Mouse (Mus musculus) midbrain, embryonic 16.5 days (tissue): ENCODE results near the gene Limch1. TPM values are rescaled to one million over a fixed set of nuclear protein-coding genes. Genes with fewer than 3 reads are reported as not detected.

ENCODE experiments used
- ATAC-seq: fragments of 200-750 bp; cut with Nextera tagmentation; 2 replicates; pipeline ENCODE4 v1.8.0; 2017; ENCODE audit warnings: moderate TSS enrichment
- H3K27ac ChIP-seq: fragments of 300-500 bp; sonication (generic); 2 replicates; pipeline ENCODE4 v1.5.1; 2014; ENCODE audit warnings: mild to moderate bottlenecking, low read length, mixed read lengths
- H3K27me3 ChIP-seq: fragments of 300-500 bp; sonication (generic); 2 replicates; pipeline ENCODE4 v1.6.1; 2014; ENCODE audit warnings: low read depth, low read length, mixed read lengths; ENCODE audit not compliant: control insufficient read depth, insufficient read depth
- H3K36me3 ChIP-seq: fragments of 300-500 bp; sonication (generic); 2 replicates; pipeline ENCODE4 v1.6.1; 2014; ENCODE audit warnings: mild to moderate bottlenecking, low read length, moderate library complexity, mixed read lengths; ENCODE audit not compliant: control insufficient read depth, insufficient read depth
- H3K4me1 ChIP-seq: fragments of 300-500 bp; sonication (generic); 2 replicates; pipeline ENCODE4 v1.6.1; 2014; ENCODE audit warnings: mild to moderate bottlenecking, low read length, mixed read lengths; ENCODE audit not compliant: control insufficient read depth, insufficient read depth
- H3K4me2 ChIP-seq: fragments of 300-500 bp; sonication (generic); 2 replicates; pipeline ENCODE4 v1.6.1; 2014; ENCODE audit warnings: mild to moderate bottlenecking, low read length, mixed read lengths
- H3K4me3 ChIP-seq: fragments of 300-500 bp; sonication (generic); 2 replicates; pipeline ENCODE4 v1.5.1; 2014; ENCODE audit warnings: low read depth, mild to moderate bottlenecking, low read length, moderate library complexity, mixed read lengths
- H3K9ac ChIP-seq: fragments of 300-500 bp; sonication (generic); 2 replicates; pipeline ENCODE4 v1.6.1; 2014; ENCODE audit warnings: low read depth, low read length, mixed read lengths
- H3K9me3 ChIP-seq: fragments of 300-500 bp; sonication (generic); replicated peaks from 2 replicates; pipeline ENCODE4 v1.6.1; 2014; ENCODE audit warnings: mild to moderate bottlenecking, low read length, mixed read lengths; ENCODE audit not compliant: control insufficient read depth, poor library complexity, severe bottlenecking
- WGBS: fragments of 180-500 bp; shearing (Covaris S2); extraction: QIAGEN DNeasy Blood & Tissue Kit; methylation state at CpG from one replicate; pipeline ENCODE4 v1.1.7; 2014; 5-methylcytosine and 5-hydroxymethylcytosine counted together
- polyA plus RNA-seq: library from polyadenylated mRNA; unstranded; fragments of >200 nt; fragmentation: Nextera tagmentation; extraction: Ambion mirVana; gene quantifications from 2 replicates; pipeline ENCODE4 v1.2.1, GENCODE M21; 2015

The Limch1 gene
- polyA plus RNA-seq, 1 experiment from 2014 or later = 48.8 TPM

- H3K4me1 ChIP-seq = 0 out of 2 replicates have a peak, but pooled peaks cover 4% of the 10 kb centered on the region
- 22% methylated on average over 4 of the region's 4 CpGs for WGBS
- H3K27ac ChIP-seq = no peak overlapping the region
- H3K27me3 ChIP-seq = no peaks in the 10 kb centered on the region
- no peak overlapping the region for H3K4me3 ChIP-seq
- H3K9ac ChIP-seq = no peak overlapping the region
- no peaks in the 10 kb centered on the region for H3K36me3 ChIP-seq
- no peak for ATAC-seq
- no peak overlapping the region for H3K4me2 ChIP-seq
- no peaks in the 10 kb centered on the region for H3K9me3 ChIP-seq
Observed at GRCm38 (mm10) chr5:66768034-66768433, 22.4 kb downstream of the Limch1 start.

GRCm38 (mm10) chr5:66769070-66769469 lies 23.4 kb downstream of the Limch1 start:
- no peak overlapping the region for H3K9ac ChIP-seq
- H3K9me3 ChIP-seq = no peaks in the 10 kb centered on the region
- no peak overlapping the region for H3K4me3 ChIP-seq
- WGBS = 64% methylated on average over 4 of the region's 4 CpGs
- no peaks in the 10 kb centered on the region for H3K27me3 ChIP-seq
- no peak overlapping the region for H3K4me2 ChIP-seq
- no peaks in the 10 kb centered on the region for H3K36me3 ChIP-seq
- 0 out of 2 replicates have a peak, but pooled peaks cover 4% of the 10 kb centered on the region for H3K4me1 ChIP-seq
- ATAC-seq = no peak
- H3K27ac ChIP-seq = no peak overlapping the region

GRCm38 (mm10) chr5:66769558-66769957 lies 23.9 kb downstream of the Limch1 start:
- Histone ChIP-seq H3K27ac (no peak overlapping the region), H3K4me2 (no peak overlapping the region), H3K4me3 (no peak overlapping the region), H3K27me3 (no peaks in the 10 kb centered on the region), H3K9ac (no peak overlapping the region), H3K9me3 (no peaks in the 10 kb centered on the region), H3K4me1 (0 out of 2 replicates have a peak, but pooled peaks cover 4% of the 10 kb centered on the region), H3K36me3 (no peaks in the 10 kb centered on the region)
- ATAC-seq = no peak
- WGBS = 82% methylated on average over 5 of the region's 5 CpGs

GRCm38 (mm10) chr5:66777999-66778710 lies 32.5 kb downstream of the Limch1 start:
- no peak overlapping the region for H3K9ac ChIP-seq
- no peak overlapping the region for H3K4me2 ChIP-seq
- no peaks in the 10 kb centered on the region for H3K4me1 ChIP-seq
- 81% methylated on average over 10 of the region's 10 CpGs for WGBS
- H3K9me3 ChIP-seq = no peaks in the 10 kb centered on the region
- no peak overlapping the region for H3K27ac ChIP-seq
- no peak for ATAC-seq
- no peaks in the 10 kb centered on the region for H3K27me3 ChIP-seq
- H3K36me3 ChIP-seq = no peaks in the 10 kb centered on the region
- no peak overlapping the region for H3K4me3 ChIP-seq

GRCm38 (mm10) chr5:66780371-66780770 lies 34.7 kb downstream of the Limch1 start:
- Histone ChIP-seq H3K4me2 (no peak overlapping the region), H3K4me1 (no peaks in the 10 kb centered on the region), H3K27ac (no peak overlapping the region), H3K36me3 (no peaks in the 10 kb centered on the region), H3K9ac (no peak overlapping the region), H3K9me3 (no peaks in the 10 kb centered on the region), H3K27me3 (no peaks in the 10 kb centered on the region), H3K4me3 (no peak overlapping the region)
- WGBS = 94% methylated on average over 4 of the region's 4 CpGs
- no peak for ATAC-seq

- H3K4me2 ChIP-seq = no peak overlapping the region
- no peak for ATAC-seq
- 82% methylated on average over 1 of the region's 1 CpGs for WGBS
- no peak overlapping the region for H3K4me3 ChIP-seq
- H3K27ac ChIP-seq = no peak overlapping the region
- no peaks in the 10 kb centered on the region for H3K9me3 ChIP-seq
- no peaks in the 10 kb centered on the region for H3K27me3 ChIP-seq
- H3K36me3 ChIP-seq = no peaks in the 10 kb centered on the region
- no peak overlapping the region for H3K9ac ChIP-seq
- no peaks in the 10 kb centered on the region for H3K4me1 ChIP-seq
Observed at GRCm38 (mm10) chr5:66781507-66781906, 35.9 kb downstream of the Limch1 start.

GRCm38 (mm10) chr5:66782851-66783250 lies 37.2 kb downstream of the Limch1 start:
- H3K36me3 ChIP-seq = no peaks in the 10 kb centered on the region
- H3K4me2 ChIP-seq = no peak overlapping the region
- WGBS = 86% methylated on average over 2 of the region's 2 CpGs
- no peaks in the 10 kb centered on the region for H3K4me1 ChIP-seq
- H3K9ac ChIP-seq = no peak overlapping the region
- no peak overlapping the region for H3K27ac ChIP-seq
- H3K4me3 ChIP-seq = no peak overlapping the region
- no peaks in the 10 kb centered on the region for H3K9me3 ChIP-seq
- no peak for ATAC-seq
- H3K27me3 ChIP-seq = no peaks in the 10 kb centered on the region

- 79% methylated on average over 9 of the region's 9 CpGs for WGBS
- H3K4me1 ChIP-seq = no peaks in the 10 kb centered on the region
- no peak for ATAC-seq
Observed at GRCm38 (mm10) chr5:66784624-66785361, 39.2 kb downstream of the Limch1 start.

GRCm38 (mm10) chr5:66785995-66786620 lies 40.5 kb downstream of the Limch1 start:
- WGBS = 78% methylated on average over 1 of the region's 1 CpGs
- Histone ChIP-seq H3K36me3 (no peaks in the 10 kb centered on the region), H3K4me3 (no peak overlapping the region), H3K9me3 (no peaks in the 10 kb centered on the region), H3K9ac (no peak overlapping the region), H3K27ac (no peak overlapping the region), H3K4me1 (no peaks in the 10 kb centered on the region), H3K4me2 (no peak overlapping the region), H3K27me3 (no peaks in the 10 kb centered on the region)
- ATAC-seq = no peak

More at GRCm38 (mm10) chr5:66784624-66785361, 39.2 kb downstream of the Limch1 start:
- Histone ChIP-seq H3K4me2 (no peak overlapping the region), H3K9me3 (no peaks in the 10 kb centered on the region), H3K36me3 (no peaks in the 10 kb centered on the region), H3K4me3 (no peak overlapping the region), H3K27me3 (no peaks in the 10 kb centered on the region), H3K9ac (no peak overlapping the region), H3K27ac (no peak overlapping the region)
